Mouse (Mus musculus): ENCODE results near the gene Pla2g4d. TPM values are rescaled to one million over a fixed set of nuclear protein-coding genes. Genes with fewer than 3 reads are reported as not detected.

Pla2g4d gene
- polyA plus RNA-seq, 1 experiment from 2014 or later: 0.02 TPM

GRCm38 (mm10) chr2:120285639-120286038 lies 3.4 kb downstream of the Pla2g4d start:
- Histone ChIP-seq H3K4me1 (no peaks in the 10 kb centered on the region), H3K4me3 (no peak overlapping the region), H3K36me3 (no peaks in the 10 kb centered on the region), H3K27ac (replicated peaks) (no peak overlapping the region), H3K27me3 (ENCODE audit: low read depth, poor library complexity, severe bottlenecking) (no peaks in the 10 kb centered on the region), H3K9me3 (replicated peaks) (no peaks in the 10 kb centered on the region)
- no peak for DNase-seq (ENCODE audit: low spot score)
- WGBS: 77% methylated on average over 4 of the region's 4 CpGs

GRCm38 (mm10) chr2:120284705-120285104 lies 4.3 kb downstream of the Pla2g4d start:
- no peaks in the 10 kb centered on the region for H3K4me1 ChIP-seq
- H3K9me3 ChIP-seq (replicated peaks): no peaks in the 10 kb centered on the region
- no peaks in the 10 kb centered on the region for H3K36me3 ChIP-seq
- no peaks in the 10 kb centered on the region for H3K27me3 ChIP-seq (ENCODE audit: low read depth, poor library complexity, severe bottlenecking)
- H3K4me3 ChIP-seq: no peak overlapping the region
- DNase-seq (ENCODE audit: low spot score): no peak
- H3K27ac ChIP-seq (replicated peaks): no peak overlapping the region

GRCm38 (mm10) chr2:120284094-120284493 lies 4.9 kb downstream of the Pla2g4d start:
- no peak for DNase-seq (ENCODE audit: low spot score)
- Histone ChIP-seq H3K4me1 (no peaks in the 10 kb centered on the region), H3K27ac (replicated peaks) (no peak overlapping the region), H3K9me3 (replicated peaks) (no peaks in the 10 kb centered on the region), H3K4me3 (no peak overlapping the region), H3K36me3 (no peaks in the 10 kb centered on the region), H3K27me3 (ENCODE audit: low read depth, poor library complexity, severe bottlenecking) (no peaks in the 10 kb centered on the region)
- 82% methylated on average over 5 of the region's 5 CpGs for WGBS

- Histone ChIP-seq H3K4me3 (no peak overlapping the region), H3K4me1 (no peaks in the 10 kb centered on the region), H3K36me3 (no peaks in the 10 kb centered on the region), H3K27ac (replicated peaks) (no peak overlapping the region), H3K9me3 (replicated peaks) (no peaks in the 10 kb centered on the region), H3K27me3 (ENCODE audit: low read depth, poor library complexity, severe bottlenecking) (no peaks in the 10 kb centered on the region)
- 64% methylated on average over 6 of the region's 6 CpGs for WGBS
- no peak for DNase-seq (ENCODE audit: low spot score)
Observed at GRCm38 (mm10) chr2:120283550-120283949, 5.4 kb downstream of the Pla2g4d start.

- Histone ChIP-seq H3K36me3 (no peaks in the 10 kb centered on the region), H3K4me1 (no peaks in the 10 kb centered on the region), H3K4me3 (no peak overlapping the region), H3K27ac (replicated peaks) (no peak overlapping the region), H3K9me3 (replicated peaks) (no peaks in the 10 kb centered on the region), H3K27me3 (ENCODE audit: low read depth, poor library complexity, severe bottlenecking) (no peaks in the 10 kb centered on the region)
- 53% methylated on average over 3 of the region's 3 CpGs for WGBS
- DNase-seq (ENCODE audit: low spot score): no peak
Observed at GRCm38 (mm10) chr2:120281221-120281620, 7.8 kb downstream of the Pla2g4d start.

- H3K36me3 ChIP-seq: no peaks in the 10 kb centered on the region
- WGBS: 18% methylated on average over 8 of the region's 8 CpGs
- peak; percentile 47 for DNase-seq (ENCODE audit: low spot score)
Observed at GRCm38 (mm10) chr2:120279961-120280360, 9.0 kb downstream of the Pla2g4d start.

GRCm38 (mm10) chr2:120276951-120277350 lies 12.0 kb downstream of the Pla2g4d start:
- Histone ChIP-seq H3K27ac (replicated peaks) (no peak overlapping the region), H3K4me3 (no peak overlapping the region), H3K36me3 (no peaks in the 10 kb centered on the region), H3K4me1 (no peaks in the 10 kb centered on the region), H3K9me3 (replicated peaks) (no peaks in the 10 kb centered on the region), H3K27me3 (ENCODE audit: low read depth, poor library complexity, severe bottlenecking) (no peaks in the 10 kb centered on the region)
- 83% methylated on average over 4 of the region's 4 CpGs for WGBS
- no peak for DNase-seq (ENCODE audit: low spot score)

More at GRCm38 (mm10) chr2:120279961-120280360, 9.0 kb downstream of the Pla2g4d start:
- no peak overlapping the region for H3K4me3 ChIP-seq
- H3K9me3 ChIP-seq (replicated peaks): no peaks in the 10 kb centered on the region
- H3K27ac ChIP-seq (replicated peaks): no peak overlapping the region
- H3K4me1 ChIP-seq: no peaks in the 10 kb centered on the region
- H3K27me3 ChIP-seq (ENCODE audit: low read depth, poor library complexity, severe bottlenecking): no peaks in the 10 kb centered on the region

GRCm38 (mm10) chr2:120268635-120269034 lies 20.4 kb downstream of the Pla2g4d start:
- 5% methylated on average over 9 of the region's 9 CpGs for whole genome bisulfite sequencing
- Histone ChIP-seq H3K4me1 (peaks cover 11% of the 10 kb centered on the region), H3K27me3 (ENCODE audit: low read depth, poor library complexity, severe bottlenecking) (peaks cover 11% of the 10 kb centered on the region; the same call in 1 of the 2 replicates), H3K36me3 (no peaks in the 10 kb centered on the region), H3K4me3 (peak overlapping the region; percentile 32), H3K9me3 (replicated peaks) (no peaks in the 10 kb centered on the region), H3K27ac (replicated peaks) (peak overlapping the region; percentile 42; the same call in 1 of the 2 replicates)
- peak; percentile 37 for DNase-seq (ENCODE audit: low spot score)

- no peaks in the 10 kb centered on the region for H3K9me3 ChIP-seq (replicated peaks)
- no peaks in the 10 kb centered on the region for H3K36me3 ChIP-seq
- no peak for DNase-seq (ENCODE audit: low spot score)
- peaks cover 11% of the 10 kb centered on the region; the same call in 1 of the 2 replicates for H3K27me3 ChIP-seq (ENCODE audit: low read depth, poor library complexity, severe bottlenecking)
- no peak overlapping the region for H3K4me3 ChIP-seq
- 73% methylated on average over 6 of the region's 6 CpGs for WGBS
- H3K4me1 ChIP-seq: peaks cover 11% of the 10 kb centered on the region
- no peak overlapping the region for H3K27ac ChIP-seq (replicated peaks)
Observed at GRCm38 (mm10) chr2:120265523-120265922, 23.5 kb downstream of the Pla2g4d start.

- Histone ChIP-seq H3K27ac (replicated peaks) (no peak overlapping the region), H3K27me3 (ENCODE audit: low read depth, poor library complexity, severe bottlenecking) (peaks cover 11% of the 10 kb centered on the region; the same call in 1 of the 2 replicates), H3K4me1 (peaks cover 11% of the 10 kb centered on the region), H3K4me3 (no peak overlapping the region), H3K36me3 (no peaks in the 10 kb centered on the region), H3K9me3 (replicated peaks) (no peaks in the 10 kb centered on the region)
- WGBS: 76% methylated on average over 10 of the region's 10 CpGs
- DNase-seq (ENCODE audit: low spot score): no peak
Observed at GRCm38 (mm10) chr2:120264858-120265257, 24.1 kb downstream of the Pla2g4d start.

- Histone ChIP-seq H3K9me3 (replicated peaks) (no peaks in the 10 kb centered on the region), H3K27ac (replicated peaks) (no peak overlapping the region), H3K36me3 (no peaks in the 10 kb centered on the region), H3K27me3 (ENCODE audit: low read depth, poor library complexity, severe bottlenecking) (peaks cover 11% of the 10 kb centered on the region; the same call in 1 of the 2 replicates), H3K4me1 (no peaks in the 10 kb centered on the region), H3K4me3 (no peak overlapping the region)
- 50% methylated on average over 1 of the region's 1 CpGs for WGBS
- DNase-seq (ENCODE audit: low spot score): no peak
Observed at GRCm38 (mm10) chr2:120262876-120263275, 26.1 kb downstream of the Pla2g4d start.

- 71% methylated on average over 3 of the region's 3 CpGs for WGBS
- no peak for DNase-seq (ENCODE audit: low spot score)
Observed at GRCm38 (mm10) chr2:120261346-120261745, 27.7 kb downstream of the Pla2g4d start.

GRCm38 (mm10) chr2:120256259-120256658 lies 32.7 kb downstream of the Pla2g4d start:
- Histone ChIP-seq H3K9me3 (replicated peaks) (no peaks in the 10 kb centered on the region), H3K4me1 (no peaks in the 10 kb centered on the region), H3K27me3 (ENCODE audit: low read depth, poor library complexity, severe bottlenecking) (no peaks in the 10 kb centered on the region), H3K36me3 (no peaks in the 10 kb centered on the region), H3K4me3 (no peak overlapping the region), H3K27ac (replicated peaks) (no peak overlapping the region)
- DNase-seq (ENCODE audit: low spot score): no peak

More at GRCm38 (mm10) chr2:120261346-120261745, 27.7 kb downstream of the Pla2g4d start:
- no peaks in the 10 kb centered on the region for H3K4me1 ChIP-seq
- H3K4me3 ChIP-seq: no peak overlapping the region
- 0 out of 2 replicates have a peak, but pooled peaks cover 2% of the 10 kb centered on the region for H3K27me3 ChIP-seq (ENCODE audit: low read depth, poor library complexity, severe bottlenecking)
- H3K9me3 ChIP-seq (replicated peaks): no peaks in the 10 kb centered on the region
- H3K27ac ChIP-seq (replicated peaks): no peak overlapping the region
- H3K36me3 ChIP-seq: no peaks in the 10 kb centered on the region

- no peak for DNase-seq (ENCODE audit: low spot score)
- no peaks in the 10 kb centered on the region for H3K27me3 ChIP-seq (ENCODE audit: low read depth, poor library complexity, severe bottlenecking)
- H3K27ac ChIP-seq (replicated peaks): no peak overlapping the region
- no peak overlapping the region for H3K4me3 ChIP-seq
- WGBS: 92% methylated on average over 6 of the region's 6 CpGs
- H3K9me3 ChIP-seq (replicated peaks): no peaks in the 10 kb centered on the region
- H3K4me1 ChIP-seq: no peaks in the 10 kb centered on the region
- no peaks in the 10 kb centered on the region for H3K36me3 ChIP-seq
Observed at GRCm38 (mm10) chr2:120252644-120253043, 36.4 kb downstream of the Pla2g4d start.
